Mouse (Mus musculus): ENCODE measurements around the gene Bcar3.

The Bcar3 gene

DNA sequence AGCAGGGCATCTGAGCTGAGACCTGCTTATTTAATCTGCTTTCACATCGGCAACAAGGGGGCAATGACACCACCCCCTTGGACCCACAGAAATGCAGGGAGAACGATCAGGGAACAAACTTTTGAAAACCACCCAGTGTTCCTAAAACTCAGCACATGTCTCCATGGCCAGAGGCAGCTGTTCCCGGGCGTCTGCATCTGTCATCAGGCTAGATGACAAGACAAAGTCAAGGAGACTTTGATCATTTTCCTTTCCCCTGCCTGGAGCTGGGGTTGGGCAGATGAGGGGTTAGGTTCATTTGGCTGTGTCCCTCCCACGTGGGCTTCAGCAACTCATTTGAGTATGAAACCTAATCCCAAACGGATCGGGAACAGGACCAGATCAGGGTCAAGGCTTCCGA, 120.9 kb downstream of the Bcar3 start:
- intact Hi-C loops (cut with DNase I): no loop called here

GRCm38 (mm10) chr3:122417466-122417865, 123.5 kb downstream of the Bcar3 start:
- intact Hi-C loops (cut with DNase I): no loop called here

- intact Hi-C loops (cut with DNase I): no loop called here
These were observed 124.8 kb downstream of the Bcar3 start for GRCm38 (mm10) chr3:122418564-122419274.

DNA sequence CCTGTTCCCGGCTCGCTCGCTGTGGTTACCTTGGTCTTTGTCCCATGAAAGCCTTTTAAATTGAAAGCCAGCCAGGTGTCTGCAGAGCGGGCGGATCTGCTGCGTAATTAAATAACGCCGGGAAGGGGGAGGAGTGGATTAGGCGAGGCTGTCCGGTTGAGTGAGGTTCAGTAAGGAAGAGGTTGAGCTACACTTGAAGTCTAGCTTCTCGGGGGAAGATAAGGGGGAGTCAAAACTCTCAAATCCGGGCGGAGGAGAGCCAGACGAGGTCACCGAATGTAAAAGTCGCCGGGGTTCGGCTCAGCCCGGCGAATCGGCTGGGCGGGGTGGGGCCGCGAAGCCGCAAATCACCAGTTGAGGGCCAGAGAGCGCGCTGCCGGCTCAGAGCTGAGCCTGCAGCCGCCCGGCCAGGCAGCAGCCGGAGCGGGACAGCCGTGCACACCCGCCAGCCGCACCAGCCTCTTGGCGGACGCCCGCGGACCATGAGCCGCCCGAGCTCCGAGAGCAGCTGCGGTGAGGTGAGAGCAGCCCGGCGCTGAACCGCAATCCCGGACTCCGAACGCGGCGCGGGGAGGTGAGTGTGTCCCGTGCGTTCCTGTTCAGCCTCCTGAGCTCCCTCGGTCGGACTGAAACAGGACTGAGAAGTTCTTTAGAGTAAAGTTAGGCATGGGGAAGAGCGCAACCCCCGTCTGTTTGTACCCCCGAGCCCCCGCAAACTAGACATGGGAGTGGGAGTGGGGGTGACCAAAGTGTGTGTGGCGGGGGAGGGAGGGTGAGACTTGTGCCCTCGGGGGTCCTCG, 125.9 kb downstream of the Bcar3 start:
- intact Hi-C loops (cut with DNase I): loop anchor here (5.0 kb wide), 2 partner anchors 47 to 108 kb away; no protein-coding TSS in a partner anchor

DNA sequence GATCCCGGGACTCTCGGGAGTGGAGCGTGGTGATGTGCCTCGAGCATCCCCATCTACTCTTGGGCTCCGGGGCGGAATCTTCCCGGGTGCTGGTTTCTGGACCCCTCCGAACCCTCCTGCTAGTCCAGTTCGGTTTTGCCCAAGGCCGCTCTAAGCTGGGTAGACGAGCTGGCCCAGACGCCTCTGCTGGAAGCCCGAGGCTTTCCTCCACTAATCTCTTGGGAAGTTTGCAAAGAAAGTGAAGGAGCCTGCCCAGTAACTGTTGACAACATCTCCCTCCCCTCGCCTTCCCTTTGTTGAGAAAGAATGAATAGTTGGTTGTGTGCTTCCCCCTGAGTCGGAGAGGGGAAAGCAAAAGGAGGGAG, 126.5 kb downstream of the Bcar3 start:
- intact Hi-C loops (cut with DNase I): loop anchor here (5.0 kb wide), 2 partner anchors 47 to 108 kb away; no protein-coding TSS in a partner anchor

DNA sequence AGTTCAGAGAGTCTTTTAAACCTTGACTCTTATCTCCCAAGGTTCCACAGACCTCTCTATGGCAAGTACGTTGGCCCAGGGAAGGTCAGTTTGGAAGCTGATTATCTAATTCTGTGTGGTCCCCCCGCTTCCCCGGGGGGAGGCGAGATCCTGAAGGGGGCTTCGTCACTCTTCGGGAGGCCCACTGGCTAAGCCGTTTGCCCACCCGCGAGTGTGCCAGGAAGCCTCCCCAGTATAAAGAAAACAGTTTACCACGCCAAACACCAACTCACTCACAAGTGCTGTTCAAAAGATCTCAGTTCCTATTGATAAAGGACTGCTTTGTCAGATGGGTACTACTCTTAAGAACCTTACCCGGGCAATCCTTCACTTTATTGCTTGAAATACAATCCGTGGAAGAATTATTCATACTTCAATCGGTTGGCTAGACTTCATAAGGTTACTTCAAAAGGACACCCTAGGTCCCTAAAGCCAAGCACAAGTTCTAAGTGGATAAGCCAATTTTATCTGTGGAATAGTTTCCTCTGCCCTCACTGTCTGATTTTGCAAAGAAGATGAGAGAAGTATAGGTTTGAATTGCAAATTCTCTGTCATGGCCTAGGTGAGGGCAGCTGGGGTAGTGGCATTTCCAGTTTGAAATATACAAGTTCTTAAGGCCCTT, 127.2 kb downstream of the Bcar3 start:
- intact Hi-C loops (cut with DNase I): loop anchor here (5.0 kb wide), 2 partner anchors 46 to 109 kb away; no protein-coding TSS in a partner anchor

GRCm38 (mm10) chr3:122421802-122422201, 127.9 kb downstream of the Bcar3 start:
- intact Hi-C loops (cut with DNase I): loop anchor here (5.0 kb wide), 2 partner anchors 45 to 110 kb away; no protein-coding TSS in a partner anchor

DNA sequence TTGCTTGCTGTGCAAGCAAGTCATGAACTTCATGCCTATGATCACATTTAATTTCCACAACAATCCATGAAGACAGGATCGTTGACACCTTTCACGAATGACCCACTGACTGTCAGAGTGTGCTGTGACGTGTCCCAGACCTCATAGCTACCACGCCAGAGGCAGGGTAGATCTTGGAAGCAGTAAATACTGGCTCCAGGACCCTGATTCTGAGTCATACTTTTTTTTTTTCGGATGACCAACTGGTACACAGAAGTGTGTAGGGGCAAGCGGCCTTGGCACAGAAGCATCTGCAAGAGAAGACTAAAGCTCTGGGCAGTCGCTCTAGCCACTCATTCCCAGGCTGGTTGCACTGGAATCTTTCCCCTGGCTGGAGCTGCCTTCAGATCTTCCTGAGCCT, 128.3 kb downstream of the Bcar3 start:
- intact Hi-C loops (cut with DNase I): loop anchor here (5.0 kb wide), 2 partner anchors 45 to 110 kb away; no protein-coding TSS in a partner anchor

GRCm38 (mm10) chr3:122423643-122424042, 129.7 kb downstream of the Bcar3 start:
- intact Hi-C loops (cut with DNase I): loop anchor here (5.0 kb wide), 2 partner anchors 44 to 111 kb away; no protein-coding TSS in a partner anchor

DNA sequence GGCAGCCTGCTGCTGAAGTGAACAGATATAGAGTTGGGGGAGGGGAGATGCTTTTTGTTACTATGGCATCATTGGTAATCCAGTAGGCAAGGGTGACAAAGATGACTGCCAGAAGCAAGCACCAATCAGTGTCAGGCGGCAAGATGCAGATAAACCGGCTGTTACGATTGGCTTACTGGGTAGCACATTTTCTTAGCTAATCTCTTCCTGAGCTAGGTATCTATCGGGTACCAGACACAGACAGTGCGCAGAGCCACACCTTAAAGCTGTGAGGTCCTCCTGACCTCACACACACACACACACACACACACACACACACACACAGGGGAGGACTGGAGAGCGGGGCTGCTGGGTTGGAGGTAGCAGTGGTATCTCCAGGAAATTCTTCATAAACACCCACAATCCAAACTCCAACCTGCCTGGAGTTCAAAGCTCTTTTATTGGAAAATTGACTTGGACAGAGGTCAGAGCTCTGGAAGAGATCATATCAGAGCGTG, 134.4 kb downstream of the Bcar3 start:
- intact Hi-C loops (cut with DNase I): no loop called here

DNA sequence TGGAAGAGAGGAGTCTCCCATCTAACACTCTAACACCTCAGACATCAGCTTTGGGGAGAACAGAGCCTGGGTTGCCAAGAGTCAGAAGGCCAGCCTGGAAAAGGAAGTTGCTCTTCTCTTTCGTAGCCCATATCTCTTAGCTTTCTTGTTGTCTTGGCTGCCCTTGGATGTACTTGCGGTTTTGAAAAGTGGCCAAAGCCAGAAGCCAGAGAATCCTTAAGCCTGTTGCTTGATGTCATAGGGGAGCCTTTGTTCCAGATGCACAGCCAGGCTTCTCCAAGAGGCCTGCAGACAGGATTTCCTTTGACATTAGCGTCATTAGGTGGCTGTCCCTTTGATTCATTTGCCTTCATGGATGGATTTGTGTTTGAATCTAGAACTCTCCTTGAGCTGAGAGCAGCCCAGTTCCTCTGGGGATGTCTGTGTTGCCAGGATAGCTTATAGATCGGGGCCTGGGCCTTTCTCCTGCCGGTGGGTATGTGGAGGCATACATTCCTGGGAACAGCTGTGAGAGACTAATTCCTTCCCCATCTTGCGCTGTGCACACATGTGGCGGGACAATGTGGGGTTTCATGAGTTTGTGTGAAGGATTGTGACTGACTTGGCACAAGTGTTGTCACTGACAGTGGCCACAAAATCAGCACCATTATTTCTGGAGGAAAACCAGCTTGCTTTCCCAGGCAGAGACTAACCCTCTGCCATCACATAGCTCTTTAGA, 137.0 kb downstream of the Bcar3 start:
- intact Hi-C loops (cut with DNase I): no loop called here

- intact Hi-C loops (cut with DNase I): no loop called here
These were observed 139.0 kb downstream of the Bcar3 start for GRCm38 (mm10) chr3:122432811-122433406.

GRCm38 (mm10) chr3:122433975-122434626, 140.2 kb downstream of the Bcar3 start:
- intact Hi-C loops (cut with DNase I): no loop called here

DNA sequence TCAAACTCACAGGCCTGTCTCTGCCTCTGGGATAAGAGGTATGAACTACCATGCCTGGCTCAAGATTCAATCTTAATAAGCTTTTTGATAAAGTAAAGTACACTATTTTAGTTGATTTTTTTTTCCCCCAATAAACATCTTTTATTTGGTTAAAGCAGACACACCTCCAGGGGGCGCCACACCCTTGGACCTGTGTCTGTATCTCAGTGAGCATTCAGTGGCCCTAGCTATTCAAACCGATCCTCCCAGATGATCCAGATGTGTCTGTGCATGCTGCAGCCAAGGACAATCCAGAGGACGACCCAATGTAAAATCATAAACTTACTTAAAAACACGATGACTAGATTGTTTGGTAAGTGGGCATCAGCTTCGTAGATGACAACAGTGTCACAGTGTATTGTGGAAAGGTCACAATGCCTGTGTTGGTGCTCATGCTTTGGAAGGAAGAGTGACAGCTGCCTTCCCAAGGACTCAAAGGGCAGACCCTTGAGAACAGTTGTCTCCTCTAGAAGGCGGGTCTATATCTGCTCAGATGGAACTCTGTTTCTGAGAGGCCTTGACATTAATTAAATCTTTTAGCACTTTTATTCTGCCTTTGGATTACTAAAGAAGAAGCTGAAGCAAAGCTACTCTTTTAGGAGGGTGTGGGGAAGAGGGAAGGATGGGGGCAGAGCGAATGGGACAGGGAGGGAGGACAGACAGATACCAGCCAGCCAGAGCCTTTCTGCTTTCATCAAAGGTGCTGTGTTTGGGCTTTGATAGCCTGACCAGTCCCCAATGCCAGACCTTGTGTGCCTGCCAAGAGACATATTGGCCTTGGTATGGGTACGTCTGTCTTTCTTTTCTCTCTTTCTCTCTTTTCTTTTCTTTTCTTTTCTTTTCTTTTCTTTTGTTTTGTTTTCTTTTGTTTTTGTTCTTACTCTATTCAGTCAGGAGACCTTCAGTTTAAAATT, 141.3 kb downstream of the Bcar3 start:
- intact Hi-C loops (cut with DNase I): no loop called here

- intact Hi-C loops (cut with DNase I): no loop called here
These were observed 144.3 kb downstream of the Bcar3 start for GRCm38 (mm10) chr3:122438143-122438825.

DNA sequence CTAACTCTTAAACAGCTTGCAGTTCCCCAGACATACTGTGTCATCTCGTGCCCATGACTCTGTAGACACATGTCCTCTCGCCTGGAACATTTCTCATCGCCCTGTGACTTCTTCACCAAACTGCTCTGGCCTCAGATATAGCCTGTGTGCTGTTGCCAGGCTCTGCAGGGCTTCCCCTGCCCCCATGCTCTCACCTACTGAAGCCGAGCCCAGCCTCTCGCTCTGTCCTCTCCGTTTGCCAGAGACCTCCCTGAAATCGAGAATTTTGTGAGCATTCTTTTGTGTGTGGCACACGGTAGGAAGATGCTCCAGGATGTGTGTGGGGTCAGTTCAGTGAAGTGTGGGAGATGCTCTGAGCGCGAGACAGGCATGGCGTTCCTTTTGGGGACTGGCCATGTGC, 151.8 kb downstream of the Bcar3 start:
- intact Hi-C loops (cut with DNase I): no loop called here

- intact Hi-C loops (cut with DNase I): no loop called here
These were observed 152.7 kb downstream of the Bcar3 start for GRCm38 (mm10) chr3:122446678-122447077.

GRCm38 (mm10) chr3:122448196-122448595, 154.3 kb downstream of the Bcar3 start:
- intact Hi-C loops (cut with DNase I): no loop called here

Data from adrenal gland (tissue).